Mouse (Mus musculus): ENCODE data around the gene Rsl24d1. TPM values are rescaled to one million over a fixed set of nuclear protein-coding genes. Genes with fewer than 3 reads are reported as not detected.

The Rsl24d1 gene
- polyA plus RNA-seq, 1 experiment from 2014 or later, result 145 TPM

DNA sequence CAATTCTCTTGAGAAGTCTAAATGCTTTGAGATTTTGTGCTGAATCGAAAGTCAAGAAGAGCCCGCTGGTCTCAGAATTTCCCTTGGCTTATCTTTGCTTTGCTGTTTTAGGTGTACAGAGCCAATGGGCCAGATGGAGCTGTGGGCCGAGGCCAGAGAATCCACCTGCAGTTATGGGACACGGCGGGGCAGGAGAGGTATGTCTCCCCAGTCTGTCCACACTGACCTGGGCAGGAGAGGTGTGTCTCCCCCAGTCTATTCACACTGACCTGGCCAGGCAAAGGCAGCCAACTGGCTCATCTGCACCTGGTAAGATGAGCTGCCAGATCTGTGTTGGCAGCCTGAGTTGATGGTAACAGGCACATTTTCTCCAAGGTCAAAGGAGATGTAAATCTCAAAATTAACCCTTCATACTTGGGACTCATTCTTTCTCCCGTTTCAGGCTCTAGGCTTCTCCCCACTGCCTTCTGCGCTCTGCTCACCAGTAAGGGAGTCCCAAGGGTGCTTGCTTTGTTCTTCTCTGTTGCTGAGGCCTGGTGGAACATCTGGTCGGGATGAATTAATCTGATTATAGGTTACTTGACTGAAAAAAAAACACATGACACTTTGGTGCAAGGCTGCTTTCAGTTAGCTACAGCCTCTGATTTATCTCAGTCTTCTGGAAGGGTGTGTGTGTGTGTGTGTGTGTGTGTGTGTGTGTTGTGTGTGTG, 30.8 kb upstream of the Rsl24d1 start:
- WGBS, result 77% methylated on average over 8 of the region's 8 CpGs
- H3K4me1 ChIP-seq (replicated peaks), result no peaks in the 10 kb centered on the region
- H3K9ac ChIP-seq (replicated peaks), result no peak overlapping the region
- H3K4me2 ChIP-seq, result no peak overlapping the region
- no peaks in the 10 kb centered on the region for H3K36me3 ChIP-seq
- H3K27ac ChIP-seq, result no peak overlapping the region
- no peaks in the 10 kb centered on the region for H3K9me3 ChIP-seq
- H3K27me3 ChIP-seq, result no peaks in the 10 kb centered on the region
- no peak overlapping the region for H3K4me3 ChIP-seq (replicated peaks)
- ATAC-seq (ENCODE audit: insufficient number of reproducible peaks, insufficient read depth, low FRiP score, low TSS enrichment, low read depth), result no peak

DNA sequence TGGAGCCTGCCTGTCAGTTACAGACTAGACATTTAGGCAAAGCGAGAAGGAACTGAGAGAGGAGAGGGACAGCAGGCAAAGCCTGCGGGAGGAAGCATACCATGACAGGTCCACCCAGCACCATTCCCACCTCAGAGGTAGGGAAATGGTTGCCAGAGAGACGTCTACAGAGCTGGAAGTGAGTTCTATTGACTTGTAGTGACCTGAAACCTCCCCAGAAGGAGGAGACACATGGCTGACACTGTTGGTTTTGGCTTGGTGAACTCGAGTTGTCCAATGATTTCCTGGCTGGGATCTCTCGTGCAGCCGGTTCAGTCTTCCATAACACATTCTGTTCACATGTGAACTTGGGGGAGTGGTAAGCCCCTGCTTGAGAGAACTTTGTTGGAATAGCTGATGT, 29.3 kb upstream of the Rsl24d1 start:
- no peaks in the 10 kb centered on the region for H3K9me3 ChIP-seq
- no peaks in the 10 kb centered on the region for H3K4me1 ChIP-seq (replicated peaks)
- no peaks in the 10 kb centered on the region for H3K36me3 ChIP-seq
- H3K9ac ChIP-seq (replicated peaks), result no peak overlapping the region
- H3K27me3 ChIP-seq, result no peaks in the 10 kb centered on the region
- ATAC-seq (ENCODE audit: insufficient number of reproducible peaks, insufficient read depth, low FRiP score, low TSS enrichment, low read depth), result no peak
- 68% methylated on average over 6 of the region's 6 CpGs for WGBS
- no peak overlapping the region for H3K4me2 ChIP-seq
- no peak overlapping the region for H3K4me3 ChIP-seq (replicated peaks)
- no peak overlapping the region for H3K27ac ChIP-seq

DNA sequence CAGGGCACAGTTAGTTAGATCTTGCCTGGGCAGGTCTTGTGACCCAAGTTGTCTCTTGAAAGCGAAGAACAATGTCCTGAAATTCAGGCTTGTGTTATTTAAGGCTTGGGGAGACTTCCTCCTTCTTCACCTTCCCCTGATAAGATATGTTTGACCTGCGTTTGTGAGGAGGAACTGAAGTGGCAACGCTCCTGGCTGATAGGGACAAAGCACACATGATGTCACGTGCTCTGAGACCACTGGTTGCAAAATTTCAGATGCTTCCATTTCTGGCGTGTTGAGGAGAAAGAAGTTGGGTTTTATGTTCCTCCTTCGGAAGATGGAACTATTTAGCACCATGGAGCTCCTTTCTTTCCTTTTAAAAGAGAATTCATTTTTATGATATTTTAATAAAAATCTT, 27.4 kb upstream of the Rsl24d1 start:
- no peaks in the 10 kb centered on the region for H3K9me3 ChIP-seq
- H3K4me1 ChIP-seq (replicated peaks), result no peaks in the 10 kb centered on the region
- 86% methylated on average over 6 of the region's 6 CpGs for WGBS
- no peaks in the 10 kb centered on the region for H3K36me3 ChIP-seq
- no peak overlapping the region for H3K27ac ChIP-seq
- no peak for ATAC-seq (ENCODE audit: insufficient number of reproducible peaks, insufficient read depth, low FRiP score, low TSS enrichment, low read depth)
- H3K9ac ChIP-seq (replicated peaks), result no peak overlapping the region
- H3K27me3 ChIP-seq, result 0 out of 2 replicates have a peak, but pooled peaks cover 3% of the 10 kb centered on the region
- no peak overlapping the region for H3K4me3 ChIP-seq (replicated peaks)
- H3K4me2 ChIP-seq, result no peak overlapping the region

DNA sequence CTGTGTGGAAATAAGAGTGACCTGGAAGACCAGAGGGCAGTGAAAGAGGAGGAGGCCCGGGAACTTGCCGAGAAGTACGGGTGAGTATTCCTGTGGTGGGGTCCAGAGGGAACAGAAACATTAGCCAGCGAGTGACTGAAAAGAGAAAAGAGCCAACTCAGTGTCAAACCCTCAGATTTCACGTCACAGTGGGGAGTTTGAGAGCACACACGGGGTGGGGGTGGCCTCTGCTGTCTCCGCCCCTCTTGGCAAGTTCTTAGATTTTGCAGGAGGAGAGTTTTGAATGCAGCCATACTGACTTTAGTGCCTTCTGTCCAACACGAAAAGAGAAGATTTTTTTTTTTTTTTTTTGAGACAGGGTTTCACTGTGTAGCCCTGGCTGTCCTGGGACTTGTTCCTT, 26.1 kb upstream of the Rsl24d1 start:
- WGBS, result 64% methylated on average over 8 of the region's 8 CpGs
- no peak for ATAC-seq (ENCODE audit: insufficient number of reproducible peaks, insufficient read depth, low FRiP score, low TSS enrichment, low read depth)
- no peaks in the 10 kb centered on the region for H3K4me1 ChIP-seq (replicated peaks)
- no peaks in the 10 kb centered on the region for H3K9me3 ChIP-seq
- no peaks in the 10 kb centered on the region for H3K36me3 ChIP-seq
- 0 out of 2 replicates have a peak, but pooled peaks cover 3% of the 10 kb centered on the region for H3K27me3 ChIP-seq
- H3K4me3 ChIP-seq (replicated peaks), result no peak overlapping the region
- no peak overlapping the region for H3K9ac ChIP-seq (replicated peaks)
- H3K4me2 ChIP-seq, result no peak overlapping the region
- no peak overlapping the region for H3K27ac ChIP-seq

DNA sequence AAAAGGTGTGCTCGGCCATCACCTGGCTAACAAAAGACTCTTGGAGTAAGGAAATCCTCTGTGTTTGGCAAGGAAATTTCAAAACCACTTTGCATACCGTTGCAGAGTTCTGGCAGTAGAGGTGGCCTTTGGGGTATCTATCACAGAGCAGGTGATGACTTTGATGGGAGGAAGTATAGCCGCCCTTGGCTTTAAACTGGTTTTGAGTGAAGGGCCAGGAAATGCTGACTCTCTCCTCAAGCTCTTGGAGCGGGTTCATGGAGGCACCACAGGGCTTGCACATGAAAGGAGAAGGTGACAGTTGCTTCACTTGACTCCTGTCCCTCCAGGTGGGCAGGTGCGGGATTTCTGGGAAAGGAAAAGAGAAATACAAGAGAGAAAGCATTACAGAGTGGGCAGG, 25.6 kb upstream of the Rsl24d1 start:
- no peaks in the 10 kb centered on the region for H3K4me1 ChIP-seq (replicated peaks)
- H3K9me3 ChIP-seq, result no peaks in the 10 kb centered on the region
- no peak for ATAC-seq (ENCODE audit: insufficient number of reproducible peaks, insufficient read depth, low FRiP score, low TSS enrichment, low read depth)
- no peak overlapping the region for H3K4me3 ChIP-seq (replicated peaks)
- H3K36me3 ChIP-seq, result no peaks in the 10 kb centered on the region
- no peak overlapping the region for H3K27ac ChIP-seq
- WGBS, result 76% methylated on average over 5 of the region's 5 CpGs
- H3K4me2 ChIP-seq, result no peak overlapping the region
- 0 out of 2 replicates have a peak, but pooled peaks cover 3% of the 10 kb centered on the region for H3K27me3 ChIP-seq
- H3K9ac ChIP-seq (replicated peaks), result no peak overlapping the region

DNA sequence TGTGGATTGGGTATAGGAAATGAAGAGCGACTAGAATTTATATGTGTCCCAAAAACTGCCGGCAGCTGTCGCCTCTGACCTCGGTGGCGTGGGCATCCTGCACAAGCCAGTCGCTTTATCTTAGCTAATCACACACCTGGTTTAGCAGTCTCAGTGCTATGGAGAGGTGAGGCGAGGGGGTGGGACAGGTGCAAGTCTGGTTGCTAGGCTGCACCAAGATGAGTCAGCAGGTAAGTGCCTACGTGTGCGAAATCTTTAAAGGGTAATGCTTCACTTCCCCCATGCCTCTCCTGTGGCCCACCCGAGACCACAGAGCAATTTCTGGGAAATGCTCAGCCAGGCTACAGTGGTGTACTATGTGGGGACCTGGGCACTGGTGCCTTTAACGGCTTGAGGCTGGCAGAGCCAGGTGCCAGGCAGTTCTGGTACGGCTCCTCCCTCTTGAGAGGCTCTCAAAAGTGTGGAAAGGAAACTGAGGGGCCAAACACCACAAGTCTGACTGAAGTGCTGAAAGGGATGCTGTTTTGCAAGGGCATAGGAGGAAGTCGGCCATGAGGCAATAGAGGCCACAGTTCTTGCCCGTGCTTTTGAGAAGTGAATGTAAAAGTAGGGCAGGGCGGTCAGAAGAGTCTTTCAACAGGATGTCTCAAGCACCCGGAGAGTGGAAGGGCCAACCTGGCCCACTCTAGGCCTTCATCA, 23.9 kb upstream of the Rsl24d1 start:
- 69% methylated on average over 16 of the region's 16 CpGs for WGBS

DNA sequence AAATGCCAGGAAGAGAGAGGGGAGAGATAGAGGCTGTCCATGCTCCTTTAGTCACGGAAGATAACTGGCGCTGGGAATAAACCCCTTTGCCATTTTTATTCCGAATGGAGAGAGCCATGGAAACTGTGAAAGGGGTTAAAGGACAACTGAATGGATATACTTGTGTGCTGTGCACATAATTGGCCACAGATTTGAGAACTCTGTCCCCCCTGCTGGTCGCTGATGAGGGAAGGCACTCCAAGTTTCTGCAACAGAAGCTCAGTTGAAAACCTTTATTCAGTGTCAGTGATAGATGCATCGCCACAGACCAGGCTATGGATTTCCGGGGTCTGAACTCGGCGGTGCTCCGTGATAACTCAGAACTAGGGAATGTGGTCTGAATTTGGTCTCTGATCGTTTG, 23.1 kb upstream of the Rsl24d1 start:
- no peak overlapping the region for H3K4me3 ChIP-seq (replicated peaks)
- peaks cover 4% of the 10 kb centered on the region for H3K27me3 ChIP-seq
- H3K4me2 ChIP-seq, result no peak overlapping the region
- H3K9ac ChIP-seq (replicated peaks), result no peak overlapping the region
- 85% methylated on average over 10 of the region's 10 CpGs for WGBS
- no peak for ATAC-seq (ENCODE audit: insufficient number of reproducible peaks, insufficient read depth, low FRiP score, low TSS enrichment, low read depth)
- H3K36me3 ChIP-seq, result no peaks in the 10 kb centered on the region
- no peaks in the 10 kb centered on the region for H3K9me3 ChIP-seq
- no peaks in the 10 kb centered on the region for H3K4me1 ChIP-seq (replicated peaks)
- no peak overlapping the region for H3K27ac ChIP-seq

More for the DNA sequence above, 23.9 kb upstream of the Rsl24d1 start:
- Histone ChIP-seq H3K4me2 (no peak overlapping the region), H3K4me1 (replicated peaks) (no peaks in the 10 kb centered on the region), H3K36me3 (no peaks in the 10 kb centered on the region), H3K27ac (no peak overlapping the region), H3K27me3 (0 out of 2 replicates have a peak, but pooled peaks cover 3% of the 10 kb centered on the region), H3K4me3 (replicated peaks) (no peak overlapping the region), H3K9ac (replicated peaks) (0 out of 2 replicates have a peak overlapping the region, but pooled peaks have one; percentile 12), H3K9me3 (no peaks in the 10 kb centered on the region)
- no peak for ATAC-seq (ENCODE audit: insufficient number of reproducible peaks, insufficient read depth, low FRiP score, low TSS enrichment, low read depth)

DNA sequence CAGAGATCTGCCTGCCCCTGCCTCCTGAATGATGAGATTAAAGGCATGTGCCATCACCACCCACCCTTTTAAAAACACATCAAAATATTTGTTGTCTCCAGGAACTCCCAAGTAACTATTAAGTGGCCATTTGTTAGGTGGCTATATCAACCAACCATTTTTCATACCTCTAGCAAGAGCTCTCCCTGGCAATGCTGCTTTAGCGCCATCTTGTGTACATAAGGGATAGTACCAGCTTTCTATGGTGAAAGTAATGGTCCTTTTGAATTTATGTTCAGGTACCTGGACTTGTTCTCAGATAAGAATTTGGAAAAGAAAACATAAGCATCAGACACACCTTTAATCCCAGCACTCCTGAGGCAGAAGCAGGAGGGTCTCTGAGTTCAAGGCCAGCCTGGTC, 21.5 kb upstream of the Rsl24d1 start:
- Histone ChIP-seq H3K4me1 (replicated peaks) (no peaks in the 10 kb centered on the region), H3K27me3 (peaks cover 11% of the 10 kb centered on the region), H3K27ac (no peak overlapping the region), H3K4me3 (replicated peaks) (no peak overlapping the region), H3K4me2 (no peak overlapping the region), H3K9me3 (no peaks in the 10 kb centered on the region), H3K36me3 (no peaks in the 10 kb centered on the region), H3K9ac (replicated peaks) (no peak overlapping the region)
- ATAC-seq (ENCODE audit: insufficient number of reproducible peaks, insufficient read depth, low FRiP score, low TSS enrichment, low read depth), result no peak
- 2% methylated on average over 1 of the region's 1 CpGs for WGBS

DNA sequence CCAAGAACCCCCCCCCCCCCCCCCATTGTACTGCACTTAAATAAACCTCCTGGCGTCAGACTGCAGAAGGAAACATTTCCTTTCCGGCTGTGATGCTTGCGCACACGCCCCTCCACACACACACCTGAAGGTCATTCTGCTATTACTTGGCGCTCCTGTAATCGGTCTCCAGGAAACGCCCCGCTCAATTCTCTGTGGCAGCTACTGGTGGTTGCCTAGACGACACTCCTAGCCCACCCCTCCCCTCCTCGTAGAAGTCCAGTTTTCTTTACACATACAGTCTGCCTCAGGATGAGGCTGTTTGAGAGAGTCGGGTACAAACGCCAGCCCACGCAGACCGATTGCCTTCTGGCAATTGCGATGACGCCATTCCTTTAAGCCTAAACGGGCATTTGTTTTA, 18.6 kb upstream of the Rsl24d1 start:
- H3K27me3 ChIP-seq, result peaks cover 8% of the 10 kb centered on the region
- no peak for ATAC-seq (ENCODE audit: insufficient number of reproducible peaks, insufficient read depth, low FRiP score, low TSS enrichment, low read depth)
- H3K9me3 ChIP-seq, result no peaks in the 10 kb centered on the region
- 0 out of 2 replicates have a peak overlapping the region, but pooled peaks have one; percentile 10 for H3K4me2 ChIP-seq
- no peak overlapping the region for H3K4me3 ChIP-seq (replicated peaks)
- H3K27ac ChIP-seq, result no peak overlapping the region
- H3K9ac ChIP-seq (replicated peaks), result no peak overlapping the region
- WGBS, result 39% methylated on average over 17 of the region's 17 CpGs
- H3K36me3 ChIP-seq, result no peaks in the 10 kb centered on the region
- H3K4me1 ChIP-seq (replicated peaks), result no peaks in the 10 kb centered on the region

DNA sequence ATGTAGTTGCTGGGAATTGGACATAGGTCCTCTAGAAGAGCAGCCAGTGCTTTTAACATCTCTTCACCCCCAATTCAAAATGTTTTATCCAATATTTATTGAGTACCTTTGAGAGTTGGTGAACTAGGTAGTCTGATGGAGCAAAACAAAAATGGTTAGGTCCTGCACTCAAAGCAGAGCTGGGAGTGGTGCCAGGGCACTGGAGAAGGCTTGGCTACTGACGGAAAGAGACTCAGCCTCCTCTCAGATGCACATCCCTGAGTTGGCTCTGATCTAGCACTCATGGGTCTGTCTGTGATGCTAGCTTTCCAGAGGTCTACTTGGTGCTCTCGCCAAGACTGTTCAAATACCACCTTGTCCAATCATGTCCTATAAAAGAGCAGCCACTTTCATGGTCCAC, 15.3 kb upstream of the Rsl24d1 start:
- no peak for ATAC-seq (ENCODE audit: insufficient number of reproducible peaks, insufficient read depth, low FRiP score, low TSS enrichment, low read depth)
- Histone ChIP-seq H3K9ac (replicated peaks) (no peak overlapping the region), H3K9me3 (no peaks in the 10 kb centered on the region), H3K4me3 (replicated peaks) (no peak overlapping the region), H3K27me3 (peaks cover 20% of the 10 kb centered on the region), H3K4me2 (no peak overlapping the region), H3K36me3 (no peaks in the 10 kb centered on the region), H3K27ac (no peak overlapping the region), H3K4me1 (replicated peaks) (0 out of 2 replicates have a peak, but pooled peaks cover under 1% of the 10 kb centered on the region)
- 75% methylated on average over 2 of the region's 2 CpGs for WGBS

DNA sequence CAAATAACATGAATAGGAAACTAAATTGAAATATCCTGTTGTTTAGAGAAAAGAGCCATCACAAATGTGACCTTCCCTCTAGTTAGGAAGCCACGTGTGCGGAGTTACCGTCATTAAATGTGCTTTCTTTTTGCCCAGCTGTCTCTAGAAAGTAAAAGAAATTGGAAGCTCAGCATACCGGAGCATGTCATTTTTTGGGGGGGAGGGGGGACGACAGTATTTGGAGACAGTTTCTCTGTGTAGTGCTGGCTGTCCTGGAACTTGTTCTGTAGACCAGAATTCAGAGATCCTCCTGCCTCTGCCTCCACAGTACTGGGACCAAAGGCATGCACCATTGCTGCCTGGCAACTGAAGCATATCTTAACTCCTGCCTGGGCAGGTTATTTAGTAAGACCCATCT, 11.7 kb upstream of the Rsl24d1 start, which contains the start of gene Khdc3:
Khdc3 (plus strand) TSS at position 301 of the 400 bp plus-strand sequence.
- H3K4me1 ChIP-seq (replicated peaks), result peaks cover 10% of the 10 kb centered on the region
- no peak within 1 kb of the TSS for H3K4me2 ChIP-seq
- no peaks in the 10 kb centered on the region for H3K36me3 ChIP-seq
- no peak within 1 kb of the TSS for H3K27ac ChIP-seq
- H3K27me3 ChIP-seq, result peaks cover 47% of the 10 kb centered on the region
- H3K9me3 ChIP-seq, result no peaks in the 10 kb centered on the region
- no peak within 1 kb of the TSS for H3K4me3 ChIP-seq (replicated peaks)
- WGBS, result 88% methylated on average over 5 of the region's 5 CpGs
- ATAC-seq (ENCODE audit: insufficient number of reproducible peaks, insufficient read depth, low FRiP score, low TSS enrichment, low read depth), result no peak
- no peak within 1 kb of the TSS for H3K9ac ChIP-seq (replicated peaks)
